Mouse (Mus musculus): Measurements from ENCODE around the gene Tmem246.

DNA sequence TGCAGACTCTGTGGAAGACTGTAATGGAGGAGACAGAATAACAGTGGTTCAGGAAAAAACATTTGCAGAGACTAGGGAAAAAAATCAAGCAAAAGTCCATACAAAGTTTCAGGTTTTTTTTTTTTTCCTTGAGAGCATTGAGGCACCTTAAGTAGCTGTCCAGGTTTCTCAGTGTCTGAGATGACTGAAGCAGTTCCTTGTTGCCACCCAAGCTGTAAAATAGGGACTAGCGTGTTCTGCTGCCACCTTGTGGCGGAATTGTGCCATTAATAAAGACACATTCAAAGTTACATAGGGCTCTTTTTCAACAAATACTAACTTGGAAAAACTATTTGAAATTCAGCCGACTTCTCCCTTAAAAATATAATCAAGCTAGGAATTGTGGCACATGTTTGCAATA is 29.3 kb upstream of the Tmem246 start:
- TF ChIP-seq CTCF (IDR thresholded peaks at IDR 0.05; ENCODE audit: low read depth, low read length) (peak; percentile 60; the same call in 1 of the 2 replicates), POLR2A (IDR thresholded peaks at IDR 0.05; ENCODE audit: extremely low read depth, insufficient read depth, low read length) (no peak)

Measured in liver, adult 2 months (tissue).